ENCODE assay signal across 8 mouse cellular contexts in genomic region chr15:82339150-82339549, GRCm38 (mm10). TPM values are rescaled to one million over a fixed set of nuclear protein-coding genes. Genes with fewer than 3 reads are reported as not detected.
DNase-seq lines count a peak whose midpoint lies in the region; ATAC-seq and TF ChIP-seq lines count a peak whose summit lies in the region.

No protein-coding gene starts in this region.

- H3K4me3 ChIP-seq in lung, embryonic 14.5 days (ENCODE audit: low read depth, low read length) = peak overlapping the region; percentile 58
- H3K4me3 ChIP-seq in forebrain, embryonic 10.5 days = peak overlapping the region; percentile 60
- H3K4me3 ChIP-seq in intestine, postnatal 0 days (ENCODE audit: low read depth, low read length) = peak overlapping the region; percentile 59
- H3K4me3 ChIP-seq in neural tube, embryonic 14.5 days (ENCODE audit: low read depth, low read length) = peak overlapping the region; percentile 45

- DNase-seq in lung, embryonic 14.5 days = no peak
- no peak for DNase-seq in lung, postnatal 4 days
- DNase-seq in forebrain, embryonic 10.5 days (ENCODE audit: extremely low spot score, low spot score) = no peak
- DNase-seq in adrenal gland, adult (ENCODE audit: inconsistent age in 2 of 2, low spot score in 1 of 2) = no peak
- DNase-seq in embryo, embryonic 10 days (ENCODE audit: low spot score) = no peak

- H3K27me3 ChIP-seq in lung, embryonic 14.5 days (ENCODE audit: insufficient read depth, low read length) = no peaks in the 10 kb centered on the region
- H3K27me3 ChIP-seq in forebrain, embryonic 10.5 days (ENCODE audit: poor library complexity, severe bottlenecking) = peaks cover 33% of the 10 kb centered on the region
- H3K27me3 ChIP-seq in intestine, postnatal 0 days (replicated peaks; ENCODE audit: control insufficient read depth, insufficient read depth, low read length) = no peaks in the 10 kb centered on the region
- H3K27me3 ChIP-seq in neural tube, embryonic 14.5 days (ENCODE audit: control insufficient read depth, insufficient read depth, low read length) = peaks cover 8% of the 10 kb centered on the region

- no peak for TF ChIP-seq CTCF in lung, embryonic 14.5 days (IDR thresholded peaks at IDR 0.05; ENCODE audit: low read depth)
- TF ChIP-seq CTCF in intestine, postnatal 0 days (IDR thresholded peaks at IDR 0.05; ENCODE audit: low read depth) = no peak

- H3K27ac ChIP-seq in lung, embryonic 14.5 days (ENCODE audit: low read depth) = no peak overlapping the region
- H3K27ac ChIP-seq in forebrain, embryonic 10.5 days = peak overlapping the region; percentile 83
- H3K27ac ChIP-seq in intestine, postnatal 0 days (ENCODE audit: low read depth, low read length) = peak overlapping the region; percentile 88; the same call in 1 of the 2 replicates
- H3K27ac ChIP-seq in neural tube, embryonic 14.5 days (ENCODE audit: low read depth, low read length) = no peak overlapping the region

- ATAC-seq in lung, embryonic 14.5 days (ENCODE audit: insufficient read depth) = no peak
- no peak for ATAC-seq in intestine, postnatal 0 days
- no peak for ATAC-seq in neural tube, embryonic 14.5 days (ENCODE audit: low read depth)
- ATAC-seq in monocyte, adult 5-6 weeks (replicated peaks; ENCODE audit: insufficient number of reproducible peaks, low FRiP score, low TSS enrichment, poor library complexity, severe bottlenecking) = no peak

- peaks cover 26% of the 10 kb centered on the region for H3K36me3 ChIP-seq in lung, embryonic 14.5 days (ENCODE audit: insufficient read depth)
- peaks cover 25% of the 10 kb centered on the region for H3K36me3 ChIP-seq in forebrain, embryonic 10.5 days (replicated peaks)
- peaks cover 28% of the 10 kb centered on the region for H3K36me3 ChIP-seq in intestine, postnatal 0 days (ENCODE audit: control insufficient read depth, insufficient read depth)
- 0 out of 2 replicates have a peak, but pooled peaks cover 14% of the 10 kb centered on the region for H3K36me3 ChIP-seq in neural tube, embryonic 14.5 days (ENCODE audit: control insufficient read depth, insufficient read depth, low read length)

- peak overlapping the region; percentile 60 for H3K4me2 ChIP-seq in lung, embryonic 14.5 days
- peak overlapping the region; percentile 70 for H3K4me2 ChIP-seq in intestine, postnatal 0 days (replicated peaks; ENCODE audit: low read depth)
- H3K4me2 ChIP-seq in neural tube, embryonic 14.5 days (ENCODE audit: low read depth, low read length) = peak overlapping the region; percentile 57

- no peaks in the 10 kb centered on the region for H3K9me3 ChIP-seq in lung, embryonic 14.5 days (ENCODE audit: low read depth, low read length)
- no peaks in the 10 kb centered on the region for H3K9me3 ChIP-seq in forebrain, embryonic 10.5 days
- H3K9me3 ChIP-seq in intestine, postnatal 0 days (ENCODE audit: control insufficient read depth) = no peaks in the 10 kb centered on the region
- H3K9me3 ChIP-seq in neural tube, embryonic 14.5 days (ENCODE audit: control insufficient read depth, low read length) = no peaks in the 10 kb centered on the region

- peaks cover 8% of the 10 kb centered on the region; the same call in 1 of the 2 replicates for H3K4me1 ChIP-seq in lung, embryonic 14.5 days (ENCODE audit: insufficient read depth)
- H3K4me1 ChIP-seq in forebrain, embryonic 10.5 days = peaks cover 56% of the 10 kb centered on the region
- peaks cover 9% of the 10 kb centered on the region; the same call in 1 of the 2 replicates for H3K4me1 ChIP-seq in intestine, postnatal 0 days (replicated peaks; ENCODE audit: control insufficient read depth, insufficient read depth, low read length)
- peaks cover 18% of the 10 kb centered on the region; the same call in 1 of the 2 replicates for H3K4me1 ChIP-seq in neural tube, embryonic 14.5 days (ENCODE audit: control insufficient read depth, insufficient read depth, low read length)

- H3K9ac ChIP-seq in lung, embryonic 14.5 days = peak overlapping the region; percentile 53
- H3K9ac ChIP-seq in intestine, postnatal 0 days (ENCODE audit: low read depth, low read length) = 0 out of 2 replicates have a peak overlapping the region, but pooled peaks have one; percentile 57
- peak overlapping the region; percentile 12; the same call in 1 of the 2 replicates for H3K9ac ChIP-seq in neural tube, embryonic 14.5 days (replicated peaks; ENCODE audit: low read depth, low read length)

- WGBS in lung, embryonic 14.5 days = 51% methylated on average over 10 of the region's 10 CpGs
- WGBS in forebrain, embryonic 10.5 days = 60% methylated on average over 10 of the region's 10 CpGs
- 54% methylated on average over 10 of the region's 10 CpGs for WGBS in intestine, postnatal 0 days
- WGBS in neural tube, embryonic 14.5 days = 59% methylated on average over 10 of the region's 10 CpGs

RNA-seq across cellular contexts. Expression of gene Smdt1, which starts 0.4 kb away (rescaled TPM):
- polyA plus RNA-seq in lung, embryonic 14.5 days (2014; fragmentation: Nextera tagmentation; extraction: Ambion mirVana) = 218 and 226 TPM in 2 replicates
- 218 and 236 TPM in 2 replicates for polyA plus RNA-seq in forebrain, embryonic 10.5 days (2016; fragmentation: Nextera tagmentation; extraction: Ambion mirVana)
- polyA plus RNA-seq in intestine, postnatal 0 days (2015; fragmentation: Nextera tagmentation; extraction: Ambion mirVana) = 448 and 457 TPM in 2 replicates
- polyA plus RNA-seq in neural tube, embryonic 14.5 days (2014; fragmentation: Nextera tagmentation; extraction: Ambion mirVana) = 351 and 392 TPM in 2 replicates
- 57.5 to 129 TPM (median 113 TPM) in 3 replicates for total RNA-seq in monocyte, adult 5-6 weeks (2017)

RNA-seq across cellular contexts. Expression of gene Pheta2, which starts 0.4 kb away (rescaled TPM):
- 13.8 and 14.4 TPM in 2 replicates for polyA plus RNA-seq in lung, embryonic 14.5 days (2014; fragmentation: Nextera tagmentation; extraction: Ambion mirVana)
- polyA plus RNA-seq in forebrain, embryonic 10.5 days (2016; fragmentation: Nextera tagmentation; extraction: Ambion mirVana) = 3.7 and 4.3 TPM in 2 replicates
- polyA plus RNA-seq in intestine, postnatal 0 days (2015; fragmentation: Nextera tagmentation; extraction: Ambion mirVana) = 5.4 and 5.5 TPM in 2 replicates
- 0.87 and 2.4 TPM in 2 replicates for polyA plus RNA-seq in neural tube, embryonic 14.5 days (2014; fragmentation: Nextera tagmentation; extraction: Ambion mirVana)
- 6.1 to 11.4 TPM (median 7.8 TPM) in 3 replicates for total RNA-seq in monocyte, adult 5-6 weeks (2017)

RNA-seq across cellular contexts. Expression of gene Naga, which starts 0.4 kb away (rescaled TPM):
- 40.3 and 45.9 TPM in 2 replicates for polyA plus RNA-seq in lung, embryonic 14.5 days (2014; fragmentation: Nextera tagmentation; extraction: Ambion mirVana)
- polyA plus RNA-seq in forebrain, embryonic 10.5 days (2016; fragmentation: Nextera tagmentation; extraction: Ambion mirVana) = 20.5 and 20.8 TPM in 2 replicates
- 1,439 and 1,503 TPM in 2 replicates for polyA plus RNA-seq in intestine, postnatal 0 days (2015; fragmentation: Nextera tagmentation; extraction: Ambion mirVana)
- 27.1 and 34.9 TPM in 2 replicates for polyA plus RNA-seq in neural tube, embryonic 14.5 days (2014; fragmentation: Nextera tagmentation; extraction: Ambion mirVana)
- total RNA-seq in monocyte, adult 5-6 weeks (2017) = 155 to 216 TPM (median 169 TPM) in 3 replicates

RNA-seq across cellular contexts. Expression of gene Ndufa6, which starts 15.0 kb away (rescaled TPM):
- polyA plus RNA-seq in lung, embryonic 14.5 days (2014; fragmentation: Nextera tagmentation; extraction: Ambion mirVana) = 289 and 322 TPM in 2 replicates
- polyA plus RNA-seq in forebrain, embryonic 10.5 days (2016; fragmentation: Nextera tagmentation; extraction: Ambion mirVana) = 228 and 249 TPM in 2 replicates
- polyA plus RNA-seq in intestine, postnatal 0 days (2015; fragmentation: Nextera tagmentation; extraction: Ambion mirVana) = 830 and 832 TPM in 2 replicates
- polyA plus RNA-seq in neural tube, embryonic 14.5 days (2014; fragmentation: Nextera tagmentation; extraction: Ambion mirVana) = 391 and 432 TPM in 2 replicates
- total RNA-seq in monocyte, adult 5-6 weeks (2017) = 139 to 263 TPM (median 256 TPM) in 3 replicates

RNA-seq across cellular contexts. Expression of gene Wbp2nl, which starts 40.4 kb away (rescaled TPM):
- 0.42 and 0.57 TPM in 2 replicates for polyA plus RNA-seq in lung, embryonic 14.5 days (2014; fragmentation: Nextera tagmentation; extraction: Ambion mirVana)
- polyA plus RNA-seq in forebrain, embryonic 10.5 days (2016; fragmentation: Nextera tagmentation; extraction: Ambion mirVana) = 0.10 and 0.11 TPM in 2 replicates
- not detected in 2 replicates for polyA plus RNA-seq in intestine, postnatal 0 days (2015; fragmentation: Nextera tagmentation; extraction: Ambion mirVana)
- 0.28 TPM in 1 of 2 replicates, not detected in the other for polyA plus RNA-seq in neural tube, embryonic 14.5 days (2014; fragmentation: Nextera tagmentation; extraction: Ambion mirVana)
- not detected in 3 replicates for total RNA-seq in monocyte, adult 5-6 weeks (2017)

Comparison
In these comparisons a context has a peak if more than half of its experiments do, and no peak if none do; other contexts are left out.
1. H3K27ac ChIP-seq: peak in forebrain, embryonic 10.5 days (single experiment) and intestine, postnatal 0 days (single experiment); none in lung, embryonic 14.5 days (single experiment) and neural tube, embryonic 14.5 days (single experiment).
2. RNA of gene Naga, which starts 0.4 kb away (polyA plus RNA-seq): 1,439 to 1,503 TPM in intestine, postnatal 0 days; 40.3 to 45.9 TPM in lung, embryonic 14.5 days, 27.1 to 34.9 TPM in neural tube, embryonic 14.5 days and 20.5 to 20.8 TPM in forebrain, embryonic 10.5 days; every median in the first group is over 10 times any median in the second.
3. Peak in every context shown above with its lines, with median percentiles within 50 percentile points of each other: H3K4me2 ChIP-seq, H3K4me3 ChIP-seq and H3K9ac ChIP-seq.